Mouse (Mus musculus): ENCODE results near the gene Tnpo2. TPM values are rescaled to one million over a fixed set of nuclear protein-coding genes. Genes with fewer than 3 reads are reported as not detected.
A peak's percentile ranks its signal among the peaks of the same experiment; 100 is the strongest.

The Tnpo2 gene
- polyA plus RNA-seq, 1 experiment from 2014 or later = 56.8 TPM

DNA sequence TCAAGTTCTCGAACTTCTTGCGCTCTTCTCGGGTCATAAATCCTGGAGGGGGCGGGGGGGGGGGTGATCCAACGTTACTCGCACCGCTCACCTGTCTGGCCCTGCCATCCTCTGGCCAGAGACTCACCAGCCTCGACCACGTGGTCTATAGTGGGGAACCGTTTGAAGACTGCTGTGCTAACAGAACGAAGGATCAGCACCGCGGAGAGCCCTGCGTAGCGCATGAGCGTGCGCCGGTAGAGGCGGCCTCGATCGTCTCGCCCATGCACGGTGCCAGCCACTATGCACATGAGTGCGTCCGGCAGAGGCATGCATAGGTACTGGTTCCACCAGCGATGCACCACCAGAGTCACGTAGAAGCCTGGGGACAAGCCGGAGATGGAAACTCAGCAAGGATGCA lies 25.5 kb upstream of the Tnpo2 start:
- 14% methylated on average over 28 of the region's 28 CpGs for WGBS
- H3K4me3 ChIP-seq = no peak overlapping the region
- H3K9ac ChIP-seq = no peak overlapping the region

GRCm38 (mm10) chr8:85013230-85013840 lies 23.4 kb upstream of the Tnpo2 start:
- Histone ChIP-seq H3K27ac (replicated peaks) (no peak overlapping the region), H3K4me3 (peak overlapping the region; percentile 41), H3K9ac (peak overlapping the region; percentile 56), H3K9me3 (no peaks in the 10 kb centered on the region), H3K4me2 (peak overlapping the region; percentile 84), H3K36me3 (peaks cover 8% of the 10 kb centered on the region), H3K27me3 (peaks cover 36% of the 10 kb centered on the region), H3K4me1 (replicated peaks) (peaks cover 7% of the 10 kb centered on the region)
- ATAC-seq (ENCODE audit: low FRiP score, low read depth) = peak; percentile 73; the same call in 1 of the 2 replicates
- WGBS = 7% methylated on average over 26 of the region's 26 CpGs

More for the DNA sequence above, 25.5 kb upstream of the Tnpo2 start:
- Histone ChIP-seq H3K9me3 (no peaks in the 10 kb centered on the region), H3K27me3 (peaks cover 42% of the 10 kb centered on the region), H3K36me3 (no peaks in the 10 kb centered on the region), H3K4me1 (replicated peaks) (peaks cover 7% of the 10 kb centered on the region), H3K4me2 (no peak overlapping the region), H3K27ac (replicated peaks) (no peak overlapping the region)
- ATAC-seq (ENCODE audit: low FRiP score, low read depth) = no peak

DNA sequence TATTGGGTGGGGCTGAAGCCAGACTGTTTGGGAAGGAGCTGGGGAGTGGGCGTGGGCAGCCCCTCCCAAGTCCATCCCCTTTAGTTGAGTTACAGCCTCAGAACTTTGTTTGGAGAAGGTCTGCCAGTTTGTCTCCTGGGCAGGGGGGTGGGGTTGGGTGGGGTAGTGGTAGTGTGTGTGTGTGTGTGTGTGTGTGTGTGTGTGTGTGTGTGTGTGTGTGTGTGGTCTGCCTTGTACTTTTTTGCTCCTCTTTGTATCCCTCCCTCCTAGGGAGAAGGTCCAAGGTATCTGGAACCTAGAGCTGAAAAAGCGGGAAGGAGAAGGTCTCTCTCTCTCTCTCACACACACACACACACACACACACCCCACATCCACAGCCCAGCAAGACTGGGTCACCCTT lies 22.3 kb upstream of the Tnpo2 start, which contains the start of gene Best2:
Gene Best2, minus strand, starts transcription at position 101 of the 400 bp plus-strand sequence.
- H3K9ac ChIP-seq = peak within 1 kb of the TSS; percentile 56
- H3K36me3 ChIP-seq = peaks cover 14% of the 10 kb centered on the region
- H3K4me1 ChIP-seq (replicated peaks) = peaks cover 7% of the 10 kb centered on the region
- H3K27ac ChIP-seq (replicated peaks) = no peak within 1 kb of the TSS
- H3K27me3 ChIP-seq = peaks cover 33% of the 10 kb centered on the region
- H3K4me3 ChIP-seq = peak within 1 kb of the TSS; percentile 41
- H3K9me3 ChIP-seq = no peaks in the 10 kb centered on the region
- WGBS = 60% methylated on average over 2 of the region's 2 CpGs
- H3K4me2 ChIP-seq = peak within 1 kb of the TSS; percentile 84
- ATAC-seq (ENCODE audit: low FRiP score, low read depth) = no peak

DNA sequence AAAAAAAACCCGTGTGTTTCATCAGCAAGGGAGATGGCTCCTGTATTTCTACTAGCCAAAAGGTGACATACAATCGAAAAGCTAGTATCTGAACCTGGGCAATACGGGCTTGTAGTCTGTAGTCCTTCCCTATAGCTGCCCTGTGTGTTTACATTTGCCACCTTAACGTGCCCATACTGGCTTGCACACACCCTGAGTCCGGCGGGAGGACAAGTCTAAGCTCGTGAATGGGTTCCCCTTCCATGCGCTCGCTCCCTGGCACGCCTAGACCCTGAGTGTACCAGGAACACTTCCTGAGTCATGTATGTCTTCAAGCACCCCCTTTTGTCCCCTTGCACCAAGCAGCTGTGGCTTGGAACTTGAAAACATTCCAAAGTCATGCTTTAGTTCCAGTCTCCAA lies 20.0 kb upstream of the Tnpo2 start:
- peaks cover 18% of the 10 kb centered on the region for H3K27me3 ChIP-seq
- no peak overlapping the region for H3K4me2 ChIP-seq
- WGBS = 73% methylated on average over 10 of the region's 10 CpGs
- no peak for ATAC-seq (ENCODE audit: low FRiP score, low read depth)
- peaks cover 20% of the 10 kb centered on the region for H3K36me3 ChIP-seq
- H3K4me3 ChIP-seq = no peak overlapping the region
- no peak overlapping the region for H3K9ac ChIP-seq
- no peaks in the 10 kb centered on the region for H3K9me3 ChIP-seq
- H3K27ac ChIP-seq (replicated peaks) = no peak overlapping the region
- peaks cover 7% of the 10 kb centered on the region for H3K4me1 ChIP-seq (replicated peaks)

DNA sequence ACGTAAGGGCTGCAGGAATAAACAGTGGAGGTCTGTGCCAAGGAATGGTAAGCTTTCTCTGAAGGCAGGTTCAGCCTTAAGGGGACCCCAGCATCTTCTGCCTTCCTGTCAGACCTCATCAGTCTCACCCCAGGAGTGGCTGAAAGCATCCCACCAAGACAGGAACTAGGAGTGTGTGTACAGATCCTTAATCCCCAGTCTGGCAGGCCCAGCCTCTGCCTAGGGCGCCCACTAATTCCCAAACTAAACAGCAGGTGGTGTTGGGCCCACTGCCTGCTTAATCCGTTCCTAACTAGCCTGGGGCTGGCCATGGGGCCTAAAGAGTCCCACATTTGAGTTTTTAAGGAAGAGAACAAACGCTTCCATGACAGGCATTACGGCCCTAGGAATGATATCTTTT lies 19.5 kb upstream of the Tnpo2 start:
- peaks cover 17% of the 10 kb centered on the region for H3K27me3 ChIP-seq
- H3K4me1 ChIP-seq (replicated peaks) = peaks cover 7% of the 10 kb centered on the region
- H3K9ac ChIP-seq = no peak overlapping the region
- WGBS = 51% methylated on average over 5 of the region's 5 CpGs
- H3K27ac ChIP-seq (replicated peaks) = no peak overlapping the region
- H3K4me2 ChIP-seq = no peak overlapping the region
- H3K36me3 ChIP-seq = peaks cover 25% of the 10 kb centered on the region
- H3K4me3 ChIP-seq = no peak overlapping the region
- no peaks in the 10 kb centered on the region for H3K9me3 ChIP-seq
- no peak for ATAC-seq (ENCODE audit: low FRiP score, low read depth)

GRCm38 (mm10) chr8:85021514-85022055 lies 15.1 kb upstream of the Tnpo2 start:
- H3K9me3 ChIP-seq = no peaks in the 10 kb centered on the region
- no peak for ATAC-seq (ENCODE audit: low FRiP score, low read depth)
- WGBS = 97% methylated on average over 3 of the region's 3 CpGs
- no peak overlapping the region for H3K27ac ChIP-seq (replicated peaks)
- peaks cover 39% of the 10 kb centered on the region for H3K36me3 ChIP-seq
- no peak overlapping the region for H3K4me3 ChIP-seq
- no peak overlapping the region for H3K4me2 ChIP-seq
- H3K27me3 ChIP-seq = no peaks in the 10 kb centered on the region
- H3K4me1 ChIP-seq (replicated peaks) = peaks cover 23% of the 10 kb centered on the region
- H3K9ac ChIP-seq = no peak overlapping the region

- H3K4me3 ChIP-seq = peak overlapping the region; percentile 98
- no peaks in the 10 kb centered on the region for H3K9me3 ChIP-seq
- H3K27me3 ChIP-seq = no peaks in the 10 kb centered on the region
- H3K4me2 ChIP-seq = peak overlapping the region; percentile 90
- no peak overlapping the region for H3K27ac ChIP-seq (replicated peaks)
- no peak overlapping the region for H3K9ac ChIP-seq
- WGBS = 94% methylated on average over 3 of the region's 3 CpGs
- H3K4me1 ChIP-seq (replicated peaks) = peaks cover 36% of the 10 kb centered on the region
- ATAC-seq (ENCODE audit: low FRiP score, low read depth) = no peak
- H3K36me3 ChIP-seq = peaks cover 31% of the 10 kb centered on the region
Measured at GRCm38 (mm10) chr8:85023846-85024245, 12.9 kb upstream of the Tnpo2 start.

- ATAC-seq (ENCODE audit: low FRiP score, low read depth) = peak; percentile 89
- Histone ChIP-seq H3K4me2 (peak within 1 kb of the TSS; percentile 90), H3K27me3 (no peaks in the 10 kb centered on the region), H3K36me3 (peaks cover 28% of the 10 kb centered on the region), H3K9ac (peak within 1 kb of the TSS; percentile 79), H3K27ac (replicated peaks) (peak within 1 kb of the TSS; percentile 77), H3K4me1 (replicated peaks) (peaks cover 41% of the 10 kb centered on the region), H3K9me3 (no peaks in the 10 kb centered on the region), H3K4me3 (peak within 1 kb of the TSS; percentile 98)
- 6% methylated on average over 30 of the region's 30 CpGs for WGBS
Measured at GRCm38 (mm10) chr8:85025098-85025932, 11.4 kb upstream of the Tnpo2 start, which contains the start of gene Asna1. TSS of gene Asna1 (minus strand) at chr8:85025281.

GRCm38 (mm10) chr8:85026670-85027515 lies 9.8 kb upstream of the Tnpo2 start, which contains the start of gene Trir:
TSS of gene Trir (plus strand) at chr8:85026823.
- Histone ChIP-seq H3K4me2 (peak within 1 kb of the TSS; percentile 90), H3K27me3 (no peaks in the 10 kb centered on the region), H3K9ac (peak within 1 kb of the TSS; percentile 99), H3K36me3 (peaks cover 37% of the 10 kb centered on the region), H3K27ac (replicated peaks) (peak within 1 kb of the TSS; percentile 94), H3K9me3 (no peaks in the 10 kb centered on the region), H3K4me3 (peak within 1 kb of the TSS; percentile 98), H3K4me1 (replicated peaks) (peaks cover 41% of the 10 kb centered on the region)
- peak; percentile 75 for ATAC-seq (ENCODE audit: low FRiP score, low read depth)
- under 1% methylated on average over 68 of the region's 75 CpGs for WGBS

GRCm38 (mm10) chr8:85027516-85027855 lies 9.2 kb upstream of the Tnpo2 start:
- Histone ChIP-seq H3K9me3 (no peaks in the 10 kb centered on the region), H3K27me3 (no peaks in the 10 kb centered on the region), H3K27ac (replicated peaks) (peak overlapping the region; percentile 94), H3K36me3 (peaks cover 37% of the 10 kb centered on the region), H3K4me1 (replicated peaks) (peaks cover 41% of the 10 kb centered on the region), H3K9ac (peak overlapping the region; percentile 99), H3K4me2 (peak overlapping the region; percentile 90), H3K4me3 (peak overlapping the region; percentile 98)
- 1% methylated on average over 13 of the region's 13 CpGs for WGBS
- ATAC-seq (ENCODE audit: low FRiP score, low read depth) = no peak

DNA sequence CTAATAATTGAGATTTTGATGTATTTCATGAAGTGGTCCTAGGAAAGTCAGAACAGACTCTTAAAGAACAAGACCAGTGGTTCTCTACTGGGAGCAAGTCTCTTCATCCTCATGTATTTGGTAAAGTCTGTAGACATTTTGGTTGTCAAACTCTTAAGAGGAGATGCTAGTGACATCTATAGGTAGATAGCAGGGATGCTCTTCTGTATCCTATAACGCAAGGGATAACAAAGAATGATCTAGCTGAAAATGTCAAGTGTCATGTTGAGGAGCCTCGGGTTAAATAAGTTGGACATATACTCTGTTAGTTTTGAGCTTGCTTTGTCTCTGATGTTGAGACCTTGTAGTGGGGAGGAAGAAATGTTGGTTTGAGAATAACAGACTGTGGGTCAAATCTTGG lies 8.8 kb upstream of the Tnpo2 start:
- H3K4me2 ChIP-seq = peak overlapping the region; percentile 90
- H3K4me1 ChIP-seq (replicated peaks) = peaks cover 41% of the 10 kb centered on the region
- no peak overlapping the region for H3K27ac ChIP-seq (replicated peaks)
- no peaks in the 10 kb centered on the region for H3K9me3 ChIP-seq
- 19% methylated on average over 2 of the region's 2 CpGs for WGBS
- peak overlapping the region; percentile 99 for H3K9ac ChIP-seq
- H3K27me3 ChIP-seq = no peaks in the 10 kb centered on the region
- peaks cover 41% of the 10 kb centered on the region for H3K36me3 ChIP-seq
- H3K4me3 ChIP-seq = peak overlapping the region; percentile 98
- no peak for ATAC-seq (ENCODE audit: low FRiP score, low read depth)
